Mouse (Mus musculus): Measurements from ENCODE around the gene BC034090.

- no peak for TF ChIP-seq CTCF (IDR thresholded peaks at IDR 0.05; ENCODE audit: insufficient read depth, low read length)
- no peak for TF ChIP-seq POLR2A (IDR thresholded peaks at IDR 0.05; ENCODE audit: borderline replicate concordance, extremely low read depth, low read depth, low read length)
Observed at GRCm38 (mm10) chr1:155202472-155202871, 41.8 kb downstream of the BC034090 start.

All from lung, adult 2 months (tissue).